Comparison of ENCODE assay signal across 1 mouse cellular context in the genomic region with DNA sequence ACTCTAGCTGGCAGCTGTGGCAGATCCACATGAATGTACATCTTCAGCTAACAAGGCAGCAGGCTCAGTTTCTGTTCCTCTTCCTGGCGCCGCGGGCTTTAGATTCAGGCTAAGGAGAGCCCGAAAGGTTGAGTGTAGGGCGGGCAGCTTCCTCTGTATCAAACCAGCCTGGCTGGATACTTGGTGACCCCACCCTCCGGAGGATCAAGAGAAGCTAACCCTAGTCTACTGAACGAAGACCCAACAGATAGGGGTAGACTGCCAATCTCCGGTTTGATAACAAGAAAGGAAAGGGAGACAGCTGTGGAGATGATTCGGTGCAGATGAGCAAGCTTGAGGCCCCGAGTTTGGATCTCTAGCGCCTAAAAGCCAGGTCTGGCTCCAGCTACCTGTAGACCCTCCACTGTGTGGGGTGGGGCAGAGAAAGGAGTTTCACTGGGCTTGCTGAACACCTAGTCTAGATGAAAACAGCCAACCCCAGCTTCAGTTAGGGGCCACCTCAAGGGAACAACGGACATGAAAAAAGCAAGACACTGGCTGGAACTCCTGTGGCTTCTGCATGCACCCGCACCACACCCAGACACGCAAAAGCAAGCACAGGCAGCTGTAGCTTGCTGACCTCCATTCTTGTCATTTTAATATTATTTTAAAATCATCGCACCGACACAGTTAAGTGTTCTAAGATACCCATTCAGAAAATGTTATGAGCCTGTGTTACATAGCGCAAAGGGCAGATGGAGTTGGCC.
A peak's percentile ranks its signal among the peaks of the same experiment; 100 is the strongest.
TF ChIP-seq lines count a peak whose summit lies in the region.

No protein-coding gene starts in this region.

TF ChIP-seq in CH12.LX, 34 proteins besides CTCF, POLR2A, EP300 and RAD21 (continued from another document):
- TF ChIP-seq ETS1 (conservative IDR thresholded peaks at IDR 0.05; ENCODE audit: low read depth, low read length) (no peak), JUN (IDR thresholded peaks at IDR 0.05; ENCODE audit: insufficient read depth, low read depth, low read length) (no peak), SIN3A (IDR thresholded peaks at IDR 0.05; ENCODE audit: low read length) (peak; percentile 15; the same call in 1 of the 2 replicates), PAX5 (IDR thresholded peaks at IDR 0.05; ENCODE audit: low read length) (no peak), BHLHE40 (IDR thresholded peaks at IDR 0.05; ENCODE audit: low read depth, low read length) (no peak), TCF12 (IDR thresholded peaks at IDR 0.05; ENCODE audit: low read depth, low read length) (no peak; the same call in 1 of the 2 replicates), NELFE (IDR thresholded peaks at IDR 0.05; ENCODE audit: low read depth, low read length) (no peak)
